Mouse (Mus musculus) lung, postnatal 0 days (tissue): ENCODE data around the gene Slc45a3. TPM values are rescaled to one million over a fixed set of nuclear protein-coding genes. Genes with fewer than 3 reads are reported as not detected.

Source experiments
- ATAC-seq: fragments of 200-750 bp; cut with Nextera tagmentation; 2 replicates; pipeline ENCODE4 v1.8.0; 2017; ENCODE audit warnings: moderate library complexity
- DNase-seq: peaks from one replicate; pipeline ENCODE4 v3.0.0-alpha.2; 2016; ENCODE audit warnings: low spot score
- H3K27ac ChIP-seq: fragments of 300-500 bp; sonication (generic); 2 replicates; pipeline ENCODE4 v1.5.1; 2014; ENCODE audit warnings: antibody characterized with exemption, mild to moderate bottlenecking, low read length, mixed read lengths
- H3K27me3 ChIP-seq: fragments of 300-500 bp; sonication (generic); replicated peaks from 2 replicates; pipeline ENCODE4 v1.6.1; 2014; ENCODE audit warnings: low read length, mixed read lengths; ENCODE audit not compliant: insufficient read depth
- H3K36me3 ChIP-seq: fragments of 300-500 bp; sonication (generic); 2 replicates; pipeline ENCODE4 v1.6.1; 2014; ENCODE audit warnings: low read length, mixed read lengths; ENCODE audit not compliant: insufficient read depth
- H3K4me1 ChIP-seq: fragments of 300-500 bp; sonication (generic); 2 replicates; pipeline ENCODE4 v1.6.1; 2014; ENCODE audit warnings: antibody characterized with exemption, low read depth, low read length, mixed read lengths; ENCODE audit not compliant: insufficient read depth
- H3K4me2 ChIP-seq: fragments of 300-500 bp; sonication (generic); replicated peaks from 2 replicates; pipeline ENCODE4 v1.6.1; 2014; ENCODE audit warnings: low read depth, mild to moderate bottlenecking, low read length, moderate library complexity, mixed read lengths
- H3K4me3 ChIP-seq: fragments of 300-500 bp; sonication (generic); 2 replicates; pipeline ENCODE4 v1.5.1; 2014; ENCODE audit warnings: low read depth, low read length
- H3K9ac ChIP-seq: fragments of 300-500 bp; sonication (generic); replicated peaks from 2 replicates; pipeline ENCODE4 v1.6.1; 2014; ENCODE audit warnings: low read depth, mild to moderate bottlenecking
- H3K9me3 ChIP-seq: fragments of 300-500 bp; sonication (generic); 2 replicates; pipeline ENCODE4 v1.6.1; 2016; ENCODE audit warnings: low read length, mixed read lengths
- CTCF ChIP-seq: IDR thresholded peaks from 2 replicates; pipeline ENCODE4 v1.5.1; 2016; ENCODE audit warnings: antibody characterized with exemption, mild to moderate bottlenecking
- EP300 ChIP-seq: IDR thresholded peaks from 2 replicates; pipeline ENCODE4 v1.6.1; 2016; ENCODE audit warnings: antibody characterized with exemption, mild to moderate bottlenecking, control low read depth
- WGBS: fragments of 180-500 bp; shearing (Covaris S2); extraction: QIAGEN DNeasy Blood & Tissue Kit; methylation state at CpG from one replicate; pipeline ENCODE4 v1.1.7; 2014; 5-methylcytosine and 5-hydroxymethylcytosine counted together
- polyA plus RNA-seq: library from polyadenylated mRNA; unstranded; fragments of >200 nt; fragmentation: Nextera tagmentation; extraction: Ambion mirVana; gene quantifications from 2 replicates; pipeline ENCODE4 v1.2.1, GENCODE M21; 2015

The Slc45a3 gene
- polyA plus RNA-seq, 1 experiment from 2014 or later, result 5.7 TPM

- Histone ChIP-seq H3K9me3 (no peaks in the 10 kb centered on the region), H3K27ac (no peak overlapping the region), H3K36me3 (no peaks in the 10 kb centered on the region), H3K4me1 (no peaks in the 10 kb centered on the region), H3K4me2 (no peak overlapping the region), H3K4me3 (no peak overlapping the region), H3K27me3 (no peaks in the 10 kb centered on the region), H3K9ac (no peak overlapping the region)
- DNase-seq (peak; percentile 55), ATAC-seq (no peak; the same call in 1 of the 2 replicates)
- WGBS, result 36% methylated on average over 4 of the region's 4 CpGs
- TF ChIP-seq EP300 (no peak), CTCF (peak; percentile 84)
Measured at GRCm38 (mm10) chr1:131995062-131995461, 32.3 kb downstream of the Slc45a3 start.

GRCm38 (mm10) chr1:132000506-132000905 lies 37.7 kb downstream of the Slc45a3 start:
- Histone ChIP-seq H3K9ac (no peak overlapping the region), H3K36me3 (no peaks in the 10 kb centered on the region), H3K4me3 (no peak overlapping the region), H3K4me1 (no peaks in the 10 kb centered on the region; the same call in 1 of the 2 replicates), H3K4me2 (no peak overlapping the region), H3K27me3 (no peaks in the 10 kb centered on the region), H3K9me3 (no peaks in the 10 kb centered on the region), H3K27ac (no peak overlapping the region)
- DNase-seq (no peak), ATAC-seq (no peak)
- peak; percentile 56 for TF ChIP-seq CTCF
- no peak for TF ChIP-seq EP300

- TF ChIP-seq EP300 (no peak), CTCF (no peak)
- no peak overlapping the region for H3K4me3 ChIP-seq
- no peaks in the 10 kb centered on the region for H3K9me3 ChIP-seq
- no peaks in the 10 kb centered on the region for H3K36me3 ChIP-seq
- no peak for ATAC-seq
- H3K27ac ChIP-seq, result no peak overlapping the region
- no peak for DNase-seq
- H3K9ac ChIP-seq, result no peak overlapping the region
- 77% methylated on average over 4 of the region's 4 CpGs for WGBS
- H3K4me1 ChIP-seq, result no peaks in the 10 kb centered on the region; the same call in 1 of the 2 replicates
- no peak overlapping the region for H3K4me2 ChIP-seq
- no peaks in the 10 kb centered on the region for H3K27me3 ChIP-seq
Measured at GRCm38 (mm10) chr1:132001880-132002330, 39.1 kb downstream of the Slc45a3 start.

- Histone ChIP-seq H3K4me1 (no peaks in the 10 kb centered on the region; the same call in 1 of the 2 replicates), H3K4me3 (no peak overlapping the region), H3K27me3 (no peaks in the 10 kb centered on the region), H3K36me3 (no peaks in the 10 kb centered on the region), H3K4me2 (no peak overlapping the region), H3K27ac (no peak overlapping the region), H3K9ac (no peak overlapping the region), H3K9me3 (no peaks in the 10 kb centered on the region)
- TF ChIP-seq CTCF, result no peak
- no peak for TF ChIP-seq EP300
- WGBS, result 49% methylated on average over 2 of the region's 2 CpGs
- no peak for ATAC-seq
- no peak for DNase-seq
Measured at GRCm38 (mm10) chr1:132003111-132003510, 40.3 kb downstream of the Slc45a3 start.

GRCm38 (mm10) chr1:132003817-132004216 lies 41.0 kb downstream of the Slc45a3 start:
- ATAC-seq, result no peak

GRCm38 (mm10) chr1:132004574-132005180 lies 41.9 kb downstream of the Slc45a3 start:
- no peak overlapping the region for H3K27ac ChIP-seq
- DNase-seq (no peak), ATAC-seq (no peak)
- H3K27me3 ChIP-seq, result no peaks in the 10 kb centered on the region
- H3K4me1 ChIP-seq, result peaks cover 5% of the 10 kb centered on the region; the same call in 1 of the 2 replicates
- TF ChIP-seq EP300 (no peak), CTCF (no peak)
- no peaks in the 10 kb centered on the region for H3K9me3 ChIP-seq
- no peak overlapping the region for H3K4me3 ChIP-seq
- no peak overlapping the region for H3K9ac ChIP-seq
- no peaks in the 10 kb centered on the region for H3K36me3 ChIP-seq
- whole genome bisulfite sequencing, result 72% methylated on average over 6 of the region's 6 CpGs
- no peak overlapping the region for H3K4me2 ChIP-seq

More at GRCm38 (mm10) chr1:132003817-132004216, 41.0 kb downstream of the Slc45a3 start:
- TF ChIP-seq CTCF (no peak), EP300 (no peak)
- Histone ChIP-seq H3K36me3 (no peaks in the 10 kb centered on the region), H3K9me3 (no peaks in the 10 kb centered on the region), H3K27ac (no peak overlapping the region), H3K4me3 (no peak overlapping the region), H3K27me3 (no peaks in the 10 kb centered on the region), H3K4me1 (no peaks in the 10 kb centered on the region; the same call in 1 of the 2 replicates), H3K4me2 (no peak overlapping the region), H3K9ac (no peak overlapping the region)
- WGBS, result 31% methylated on average over 1 of the region's 1 CpGs
- peak; percentile 39 for DNase-seq
